Mouse (Mus musculus) cerebellum, adult 2 months (tissue): ENCODE measurements around the gene Gh.

Experiments
- CTCF ChIP-seq: fragments of 200-500 bp; IDR thresholded peaks from 2 replicates; pipeline ENCODE4 v1.5.1; 2011; ENCODE audit warnings: low read depth, mild to moderate bottlenecking, control low read depth, low read length, moderate library complexity, borderline replicate concordance; ENCODE audit not compliant: insufficient read depth
- POLR2A ChIP-seq: fragments of 200-500 bp; IDR thresholded peaks from 2 replicates; pipeline ENCODE4 v1.6.1; 2011; ENCODE audit warnings: low read length, control low read depth, borderline replicate concordance; ENCODE audit not compliant: insufficient read depth

DNA sequence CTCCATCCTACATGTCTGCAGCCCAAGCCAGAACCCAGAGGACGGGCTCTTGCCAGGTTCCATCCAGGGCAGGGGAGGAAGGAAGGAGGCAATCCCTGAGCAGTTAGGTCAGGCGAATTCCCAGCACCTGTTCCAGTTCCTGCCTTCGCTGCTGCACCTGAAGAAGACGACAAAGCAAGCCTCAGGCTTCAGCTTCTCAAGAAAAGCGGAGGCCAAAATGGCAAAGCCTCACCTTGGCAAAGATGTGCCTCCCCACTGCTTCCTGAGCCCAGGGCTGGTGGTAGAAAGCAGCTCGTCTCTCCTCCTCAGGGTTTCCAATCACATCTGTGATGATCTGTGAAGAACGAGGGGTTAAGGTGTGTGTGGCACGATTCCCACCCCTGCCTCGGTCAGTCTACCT is 37.7 kb downstream of the Gh start:
- TF ChIP-seq POLR2A (no peak), CTCF (no peak)
